Mouse (Mus musculus) layer of hippocampus, postnatal 36 days (tissue): ENCODE results near the gene Lemd1. TPM values are rescaled to one million over a fixed set of nuclear protein-coding genes. Genes with fewer than 3 reads are reported as not detected.
"Not testable (repeated sequence)": the region's sequence is repeated elsewhere in the genome, so short reads cannot be mapped to it uniquely, and the experiment has no call there.

Experiments used
- DNase-seq, 2 experiments: peaks; one replicate each; pipeline ENCODE4 v3.0.0; 2022
- total RNA-seq, 2 experiments: library from RNA; stranded (reverse); gene quantifications; 2 replicates each; pipeline ENCODE4 v1.2.3; 2021

Gene Lemd1
- total RNA-seq, 2 experiments from 2014 or later, result 0.58 TPM; not detected in 1

DNA sequence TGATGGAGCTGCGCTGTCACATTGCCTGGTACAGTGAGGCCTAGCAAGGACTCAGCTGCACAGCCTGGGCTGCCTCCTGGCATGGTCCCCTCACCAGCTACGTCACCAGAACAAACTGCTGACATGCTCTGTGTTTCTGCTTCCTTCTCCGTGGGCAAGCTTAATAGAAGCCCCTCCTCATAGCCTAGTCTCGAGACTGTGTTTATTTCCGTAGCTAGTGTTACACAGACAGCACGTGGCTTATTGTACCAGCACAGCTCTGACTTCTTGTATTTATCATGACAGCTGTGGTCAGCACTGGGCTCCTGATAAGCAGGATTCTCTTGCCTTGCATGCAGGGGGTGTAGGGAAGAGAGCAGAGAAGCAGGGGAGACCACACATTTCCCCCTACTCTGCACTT, 54.9 kb downstream of the Lemd1 start:
- peak in 1 of 2 experiments; percentile 33 for DNase-seq

- no peak for DNase-seq
These were observed 55.4 kb downstream of the Lemd1 start for GRCm38 (mm10) chr1:132246641-132247040.

GRCm38 (mm10) chr1:132254467-132254866, 63.2 kb downstream of the Lemd1 start:
- DNase-seq, result no peak

GRCm38 (mm10) chr1:132260331-132260730, 69.1 kb downstream of the Lemd1 start:
- no peak for DNase-seq

GRCm38 (mm10) chr1:132261058-132261457, 69.8 kb downstream of the Lemd1 start:
- DNase-seq, result no peak

DNA sequence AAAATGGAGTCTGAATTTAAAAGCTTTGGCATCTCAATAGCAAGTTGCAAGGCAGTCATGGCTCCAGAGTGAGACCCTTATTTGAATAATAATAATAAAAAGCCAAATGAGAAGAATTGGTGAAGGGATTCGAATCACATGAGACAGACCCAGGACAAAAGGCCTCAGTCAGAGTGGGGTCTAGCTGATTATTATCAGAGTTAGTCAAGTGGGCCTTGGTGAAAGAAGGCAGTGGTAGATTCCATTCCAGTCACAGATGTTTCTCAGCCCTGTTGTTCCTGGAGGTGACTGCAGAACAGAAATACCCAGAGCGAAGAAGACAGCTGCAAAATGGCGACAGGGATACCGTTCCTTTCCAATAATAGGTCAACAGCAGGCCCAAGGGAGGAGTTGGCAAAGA, 72.4 kb downstream of the Lemd1 start:
- DNase-seq, result no peak

DNA sequence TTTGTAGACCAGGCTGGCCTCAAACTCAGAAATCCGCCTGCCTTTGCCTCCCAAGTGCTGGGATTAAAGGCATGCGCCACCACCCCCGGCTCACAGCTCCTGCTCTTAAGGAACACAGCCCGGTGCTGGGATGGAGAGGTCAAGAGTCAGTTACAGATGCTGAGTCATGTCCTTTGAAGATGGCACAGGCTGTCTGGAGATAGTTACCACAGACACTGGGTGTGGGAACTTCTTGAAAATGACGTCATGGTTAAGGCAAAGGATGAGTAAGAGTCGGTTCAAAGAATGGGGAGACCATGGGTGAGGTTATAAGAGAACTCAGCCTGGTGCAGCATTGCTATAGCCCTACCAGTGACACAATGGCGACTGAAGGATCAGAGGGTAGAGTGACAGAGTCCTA, 73.3 kb downstream of the Lemd1 start:
- DNase-seq, result no peak

GRCm38 (mm10) chr1:132265211-132265859, 74.1 kb downstream of the Lemd1 start:
- no peak for DNase-seq

DNA sequence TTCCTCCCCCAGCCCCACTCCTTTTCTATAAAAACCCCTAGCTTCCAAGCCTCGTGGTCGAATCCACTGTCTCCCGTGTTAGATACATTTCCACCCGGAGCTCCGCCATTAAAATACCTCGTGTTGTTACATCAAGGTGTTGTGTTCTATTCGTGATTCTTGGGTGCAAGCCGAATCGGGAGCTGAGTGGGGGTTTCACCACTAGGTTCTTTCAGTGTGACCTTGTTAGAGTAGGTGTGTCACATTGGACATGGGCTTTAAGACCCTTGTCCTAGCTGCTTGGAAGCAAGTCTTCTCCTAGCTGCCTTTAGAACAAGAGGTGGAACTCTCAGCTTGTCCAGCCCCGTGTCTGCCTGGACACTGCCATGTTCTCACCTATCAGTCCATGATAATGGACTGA, 74.7 kb downstream of the Lemd1 start:
- DNase-seq, result no peak

DNA sequence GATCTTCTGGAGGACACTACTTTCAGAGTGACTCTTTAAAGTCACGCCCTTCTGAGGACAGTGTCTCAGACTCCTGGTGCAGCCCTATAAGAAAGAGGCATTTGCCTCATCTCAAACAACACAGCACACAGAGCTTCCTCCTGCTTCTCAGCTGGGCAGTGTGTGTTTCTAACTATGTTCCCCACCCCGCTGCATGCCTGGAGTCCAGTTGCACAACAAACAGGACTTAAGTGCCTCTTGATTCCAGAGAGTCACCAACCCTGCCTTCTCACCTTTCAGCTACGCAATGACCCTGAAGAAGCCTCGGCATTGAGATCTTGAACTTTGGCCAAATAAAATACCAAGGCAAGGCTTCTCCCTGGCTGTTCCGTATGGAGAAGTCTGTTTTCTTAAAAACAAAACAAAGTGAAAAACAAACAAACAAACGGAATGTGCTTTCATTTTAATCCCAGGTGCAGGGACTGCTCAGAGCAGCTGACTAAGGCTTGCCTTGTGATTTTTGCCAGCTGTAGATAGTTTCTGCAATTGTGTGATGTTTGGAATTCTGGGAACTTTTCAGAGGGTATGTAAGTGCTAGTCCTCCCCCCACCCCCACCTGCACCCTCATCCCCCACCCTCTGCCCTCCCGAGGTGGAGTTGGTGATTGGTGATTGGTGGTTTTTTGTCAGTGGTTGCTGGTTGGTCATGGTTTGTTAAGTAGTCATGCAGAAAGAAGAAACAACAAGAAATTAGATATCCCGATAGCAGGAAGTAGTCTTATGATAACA, 75.7 kb downstream of the Lemd1 start:
- no peak for DNase-seq

- DNase-seq, result no peak
These were observed 76.7 kb downstream of the Lemd1 start for GRCm38 (mm10) chr1:132267959-132268358.

DNA sequence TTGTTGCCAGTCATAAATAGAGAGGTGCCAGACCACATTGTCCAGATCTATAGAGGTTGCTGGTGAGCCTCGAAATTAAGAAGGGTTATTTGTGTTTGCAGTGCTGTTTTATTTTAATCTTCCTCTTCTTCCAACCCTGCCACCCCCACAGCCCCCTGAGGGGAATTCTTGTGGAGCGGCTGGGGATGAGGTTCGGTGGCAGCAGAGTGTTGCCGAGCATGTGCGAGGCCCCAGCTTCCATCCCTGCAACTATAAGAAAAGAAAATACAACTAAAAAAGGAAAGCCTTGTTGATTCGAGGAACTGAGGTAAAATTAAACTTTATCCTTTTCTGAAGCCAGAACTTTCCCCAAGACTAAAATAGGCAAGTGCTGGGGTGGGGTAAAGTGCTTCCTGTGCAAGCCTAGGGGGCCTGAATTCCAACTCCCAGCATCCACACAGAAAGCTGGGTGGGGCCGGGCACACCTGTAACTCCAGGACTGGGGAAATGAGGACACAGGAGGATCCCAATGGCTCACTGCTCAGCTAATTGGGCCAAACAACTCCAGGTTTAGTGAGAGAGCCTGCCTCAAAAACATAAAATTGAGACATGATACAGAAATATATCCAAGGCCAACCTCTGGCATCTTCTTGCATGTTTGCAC, 77.3 kb downstream of the Lemd1 start:
- no peak for DNase-seq

- no peak for DNase-seq
These were observed 80.0 kb downstream of the Lemd1 start for GRCm38 (mm10) chr1:132271237-132271636.

DNA sequence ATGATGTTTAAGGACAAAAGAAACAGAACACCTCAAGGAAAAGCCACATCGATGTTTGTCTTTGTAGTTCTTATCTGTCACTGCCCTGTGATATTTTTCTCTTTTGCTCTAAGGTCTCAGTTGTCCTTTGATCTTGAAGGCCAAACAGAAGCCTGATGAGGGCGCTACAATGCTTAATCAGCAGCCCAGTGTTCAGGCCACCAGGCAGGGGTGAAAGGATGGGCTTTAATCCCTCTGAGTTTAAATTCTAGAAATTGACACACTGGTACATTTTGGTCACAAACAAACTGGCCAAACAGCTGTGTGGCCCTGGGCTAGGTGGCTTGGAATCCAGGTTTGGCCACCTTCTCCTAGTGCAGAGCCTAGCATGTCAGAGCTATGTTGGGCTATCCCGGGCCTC, 85.5 kb downstream of the Lemd1 start:
- no peak for DNase-seq

DNA sequence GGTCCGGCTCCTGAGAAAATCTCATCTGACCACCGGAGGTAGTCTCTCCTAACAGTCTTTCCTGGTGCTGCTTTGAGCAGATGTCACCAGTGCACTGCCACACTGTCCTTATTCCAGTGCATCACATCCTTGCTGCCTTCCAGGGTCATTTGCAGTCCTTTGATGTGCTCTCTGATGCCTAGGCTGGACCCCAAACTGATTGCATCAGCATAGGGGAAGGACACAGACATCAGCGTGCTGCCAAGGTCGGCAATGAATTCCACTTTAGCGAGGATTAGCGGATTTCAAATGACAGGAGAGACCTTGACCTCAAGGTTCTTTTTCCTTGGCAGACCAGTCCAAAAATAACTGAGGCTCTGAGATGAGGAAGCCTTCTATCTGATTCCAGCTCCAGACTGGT, 85.9 kb downstream of the Lemd1 start:
- no peak for DNase-seq

GRCm38 (mm10) chr1:132280636-132281035, 89.4 kb downstream of the Lemd1 start:
- DNase-seq, result not testable (repeated sequence)

GRCm38 (mm10) chr1:132281523-132282176, 90.4 kb downstream of the Lemd1 start:
- DNase-seq, result no peak

DNA sequence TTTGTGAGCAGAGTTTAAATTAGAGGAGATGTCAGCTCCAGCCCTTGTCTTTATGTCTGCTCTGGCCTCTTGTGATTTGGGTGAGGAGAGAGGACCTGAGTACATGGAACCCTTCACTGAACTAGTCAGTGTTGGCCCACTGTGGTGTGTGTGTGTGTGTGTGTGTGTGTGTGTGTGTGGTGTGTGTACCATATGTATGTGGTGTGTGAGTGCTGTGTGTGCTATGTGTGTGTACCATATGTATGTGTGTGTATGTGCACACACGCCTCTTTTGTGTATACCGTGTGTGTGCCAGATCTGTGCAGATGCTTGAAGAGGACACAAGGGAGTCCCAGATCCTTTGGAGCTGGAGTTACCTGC, 90.9 kb downstream of the Lemd1 start:
- no peak for DNase-seq

DNA sequence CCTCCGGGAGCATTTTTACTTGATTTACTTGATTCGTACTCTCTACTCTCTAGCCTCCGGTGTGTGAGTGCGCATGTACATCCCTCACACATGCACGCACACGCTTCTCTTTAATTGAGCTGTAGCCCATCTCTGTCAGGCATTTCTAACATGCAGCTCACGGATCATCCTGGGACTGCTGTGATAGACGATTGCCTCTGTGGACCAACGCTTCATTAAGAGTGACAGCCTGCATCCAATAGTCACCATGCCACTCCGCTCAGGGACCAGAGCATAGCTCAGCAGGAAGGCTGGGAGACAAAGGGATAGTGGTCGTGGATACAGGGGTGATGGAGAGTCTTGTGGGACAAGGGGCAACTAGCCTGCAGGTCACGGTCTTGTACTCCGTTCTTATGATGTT, 91.8 kb downstream of the Lemd1 start:
- no peak for DNase-seq

DNA sequence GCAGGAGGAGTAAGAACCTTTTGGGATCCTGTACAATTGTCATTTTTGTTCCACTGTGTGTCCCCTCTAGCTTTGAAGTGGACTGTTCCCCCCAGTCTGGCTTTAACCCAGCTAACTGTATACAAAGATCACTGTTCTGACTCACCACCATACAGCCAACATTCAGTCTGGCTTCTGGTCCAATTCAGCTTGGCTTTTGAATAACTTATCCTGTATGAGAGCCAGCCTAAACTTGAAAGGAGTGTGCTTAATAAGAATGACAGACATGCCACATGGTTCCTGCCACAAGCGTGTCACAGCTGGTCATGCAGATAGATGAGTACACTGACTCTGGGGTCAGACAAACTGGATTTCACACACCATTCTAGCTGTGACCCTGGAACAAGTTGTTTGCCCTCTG, 95.5 kb downstream of the Lemd1 start:
- no peak for DNase-seq

DNA sequence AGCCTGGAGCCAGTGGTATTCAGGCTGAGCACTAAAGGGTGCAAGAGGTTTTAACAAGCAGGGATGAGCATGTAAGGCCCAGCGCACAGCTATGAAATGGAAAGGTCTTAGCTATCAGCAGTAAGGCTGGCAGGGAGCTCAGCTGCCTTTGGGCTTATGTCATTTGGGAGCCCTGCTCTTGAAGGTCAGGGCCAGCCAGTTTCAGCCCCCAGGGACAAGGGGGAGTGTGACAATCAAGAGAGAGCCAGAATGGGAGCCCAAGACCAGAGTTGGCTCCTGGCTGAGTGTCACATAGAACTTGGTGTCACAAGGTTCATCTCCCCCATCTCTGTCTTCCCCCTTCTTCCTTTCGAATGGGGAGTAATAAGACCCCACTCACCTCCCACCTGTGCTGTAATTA, 96.2 kb downstream of the Lemd1 start:
- DNase-seq, result no peak

DNA sequence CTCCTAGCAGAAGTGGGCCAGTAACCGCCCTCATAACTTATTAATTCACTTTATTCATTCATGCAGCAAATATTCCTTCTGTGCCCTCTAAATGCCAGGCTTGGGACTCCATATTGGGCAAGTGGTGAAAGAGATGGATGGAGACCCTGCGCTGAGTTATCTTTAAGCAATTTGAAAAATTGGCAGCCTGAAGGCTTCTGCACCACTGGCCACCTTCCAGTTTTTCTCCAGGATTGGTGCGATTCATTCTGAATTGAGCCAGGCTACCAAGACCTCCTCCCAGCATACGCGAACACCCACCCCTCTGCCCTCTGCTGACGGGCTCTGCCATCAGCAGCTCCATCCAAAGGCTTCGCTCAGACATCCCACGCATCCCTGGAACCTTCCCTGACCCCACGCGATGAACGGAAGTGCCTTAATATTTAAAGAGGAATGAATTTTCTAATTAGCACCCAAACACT, 96.8 kb downstream of the Lemd1 start:
- no peak for DNase-seq

GRCm38 (mm10) chr1:132289965-132290364, 98.7 kb downstream of the Lemd1 start:
- no peak for DNase-seq
